Mouse (Mus musculus): ENCODE results near the gene 9330182L06Rik.

DNA sequence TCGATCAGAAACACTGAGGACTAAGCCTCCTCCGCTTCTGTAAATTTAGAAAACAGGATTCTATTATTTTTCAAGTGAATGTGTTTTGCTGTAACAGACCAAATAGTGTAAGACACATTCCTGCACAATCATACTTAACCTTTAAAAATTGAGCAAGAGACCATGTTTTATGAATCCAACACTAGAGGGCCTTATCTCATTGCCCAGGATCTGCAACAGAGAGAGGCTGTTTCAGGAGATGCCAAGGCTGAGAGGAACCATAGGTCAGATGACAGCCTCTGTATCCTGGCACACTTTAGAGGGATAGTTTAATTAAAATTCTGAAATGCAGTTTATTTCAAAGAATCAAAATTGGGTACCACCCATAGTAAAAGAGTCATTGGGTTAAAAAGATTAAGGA lies 187.4 kb downstream of the 9330182L06Rik start:
- no peak for TF ChIP-seq CTCF (IDR thresholded peaks at IDR 0.05; ENCODE audit: extremely low read depth, insufficient read length, insufficient replicate concordance, low read depth, low read length)
- no peak for TF ChIP-seq POLR2A (IDR thresholded peaks at IDR 0.05; ENCODE audit: low read depth, low read length)
